Mouse (Mus musculus): ENCODE data around the gene Plscr3. TPM values are rescaled to one million over a fixed set of nuclear protein-coding genes. Genes with fewer than 3 reads are reported as not detected.

Plscr3 gene
- polyA plus RNA-seq, 1 experiment from 2014 or later: 72.1 TPM

- Histone ChIP-seq H3K4me3 (ENCODE audit: low read length) (peak overlapping the region; percentile 69), H3K4me2 (ENCODE audit: low read depth, low read length) (peak overlapping the region; percentile 93), H3K4me1 (ENCODE audit: control insufficient read depth, insufficient read depth, low read length) (peaks cover 23% of the 10 kb centered on the region), H3K27ac (ENCODE audit: low read length) (peak overlapping the region; percentile 94), H3K9me3 (replicated peaks; ENCODE audit: control insufficient read depth, low read length) (no peaks in the 10 kb centered on the region), H3K9ac (ENCODE audit: low read length) (peak overlapping the region; percentile 81), H3K27me3 (ENCODE audit: control insufficient read depth, insufficient read depth, low read length) (no peaks in the 10 kb centered on the region), H3K36me3 (ENCODE audit: control insufficient read depth, insufficient read depth) (no peaks in the 10 kb centered on the region)
- peak; percentile 52 for ATAC-seq (replicated peaks; ENCODE audit: extremely low read depth, insufficient read depth, low FRiP score)
- WGBS: 0% methylated on average over 18 of the region's 18 CpGs
These were observed 34.3 kb downstream of the Plscr3 start for GRCm38 (mm10) chr11:69880506-69880852.

- Histone ChIP-seq H3K4me1 (ENCODE audit: control insufficient read depth, insufficient read depth, low read length) (peaks cover 23% of the 10 kb centered on the region), H3K4me2 (ENCODE audit: low read depth, low read length) (peak within 1 kb of the TSS; percentile 93), H3K9ac (ENCODE audit: low read length) (peak within 1 kb of the TSS; percentile 81), H3K27ac (ENCODE audit: low read length) (peak within 1 kb of the TSS; percentile 94), H3K4me3 (ENCODE audit: low read length) (peak within 1 kb of the TSS; percentile 69), H3K9me3 (replicated peaks; ENCODE audit: control insufficient read depth, low read length) (no peaks in the 10 kb centered on the region), H3K36me3 (ENCODE audit: control insufficient read depth, insufficient read depth) (no peaks in the 10 kb centered on the region), H3K27me3 (ENCODE audit: control insufficient read depth, insufficient read depth, low read length) (no peaks in the 10 kb centered on the region)
- 0% methylated on average over 42 of the region's 46 CpGs for WGBS
- peak; percentile 87 for ATAC-seq (replicated peaks; ENCODE audit: extremely low read depth, insufficient read depth, low FRiP score)
These were observed 34.9 kb downstream of the Plscr3 start, which contains the start of gene Kctd11 for GRCm38 (mm10) chr11:69880853-69881603. Gene Kctd11, minus strand, starts transcription at chr11:69881406.

- H3K9me3 ChIP-seq (replicated peaks; ENCODE audit: control insufficient read depth, low read length): no peaks in the 10 kb centered on the region
- no peaks in the 10 kb centered on the region for H3K36me3 ChIP-seq (ENCODE audit: control insufficient read depth, insufficient read depth)
- peak overlapping the region; percentile 94 for H3K27ac ChIP-seq (ENCODE audit: low read length)
- H3K9ac ChIP-seq (ENCODE audit: low read length): peak overlapping the region; percentile 81
- H3K4me1 ChIP-seq (ENCODE audit: control insufficient read depth, insufficient read depth, low read length): peaks cover 22% of the 10 kb centered on the region
- ATAC-seq (replicated peaks; ENCODE audit: extremely low read depth, insufficient read depth, low FRiP score): no peak
- H3K4me2 ChIP-seq (ENCODE audit: low read depth, low read length): peak overlapping the region; percentile 93
- WGBS: 59% methylated on average over 21 of the region's 21 CpGs
- H3K27me3 ChIP-seq (ENCODE audit: control insufficient read depth, insufficient read depth, low read length): no peaks in the 10 kb centered on the region
- H3K4me3 ChIP-seq (ENCODE audit: low read length): peak overlapping the region; percentile 69
These were observed 35.9 kb downstream of the Plscr3 start for GRCm38 (mm10) chr11:69881787-69882670.

GRCm38 (mm10) chr11:69883066-69883465 is 36.9 kb downstream of the Plscr3 start:
- no peaks in the 10 kb centered on the region for H3K36me3 ChIP-seq (ENCODE audit: control insufficient read depth, insufficient read depth)
- no peaks in the 10 kb centered on the region for H3K9me3 ChIP-seq (replicated peaks; ENCODE audit: control insufficient read depth, low read length)
- no peak for ATAC-seq (replicated peaks; ENCODE audit: extremely low read depth, insufficient read depth, low FRiP score)
- WGBS: 62% methylated on average over 4 of the region's 4 CpGs
- no peak overlapping the region for H3K4me2 ChIP-seq (ENCODE audit: low read depth, low read length)
- H3K9ac ChIP-seq (ENCODE audit: low read length): no peak overlapping the region
- no peaks in the 10 kb centered on the region for H3K27me3 ChIP-seq (ENCODE audit: control insufficient read depth, insufficient read depth, low read length)
- peaks cover 18% of the 10 kb centered on the region for H3K4me1 ChIP-seq (ENCODE audit: control insufficient read depth, insufficient read depth, low read length)
- no peak overlapping the region for H3K4me3 ChIP-seq (ENCODE audit: low read length)
- H3K27ac ChIP-seq (ENCODE audit: low read length): no peak overlapping the region

GRCm38 (mm10) chr11:69883527-69884151 is 37.5 kb downstream of the Plscr3 start:
- WGBS: 74% methylated on average over 8 of the region's 8 CpGs
- Histone ChIP-seq H3K27me3 (ENCODE audit: control insufficient read depth, insufficient read depth, low read length) (no peaks in the 10 kb centered on the region), H3K4me2 (ENCODE audit: low read depth, low read length) (no peak overlapping the region), H3K36me3 (ENCODE audit: control insufficient read depth, insufficient read depth) (no peaks in the 10 kb centered on the region), H3K9me3 (replicated peaks; ENCODE audit: control insufficient read depth, low read length) (no peaks in the 10 kb centered on the region), H3K27ac (ENCODE audit: low read length) (peak overlapping the region; percentile 12; the same call in 1 of the 2 replicates), H3K9ac (ENCODE audit: low read length) (no peak overlapping the region), H3K4me1 (ENCODE audit: control insufficient read depth, insufficient read depth, low read length) (peaks cover 18% of the 10 kb centered on the region), H3K4me3 (ENCODE audit: low read length) (no peak overlapping the region)
- no peak for ATAC-seq (replicated peaks; ENCODE audit: extremely low read depth, insufficient read depth, low FRiP score)

GRCm38 (mm10) chr11:69884240-69884639 is 38.1 kb downstream of the Plscr3 start:
- Histone ChIP-seq H3K36me3 (ENCODE audit: control insufficient read depth, insufficient read depth) (no peaks in the 10 kb centered on the region), H3K9me3 (replicated peaks; ENCODE audit: control insufficient read depth, low read length) (no peaks in the 10 kb centered on the region), H3K4me2 (ENCODE audit: low read depth, low read length) (peak overlapping the region; percentile 12; the same call in 1 of the 2 replicates), H3K4me3 (ENCODE audit: low read length) (no peak overlapping the region), H3K9ac (ENCODE audit: low read length) (no peak overlapping the region), H3K4me1 (ENCODE audit: control insufficient read depth, insufficient read depth, low read length) (peaks cover 18% of the 10 kb centered on the region), H3K27me3 (ENCODE audit: control insufficient read depth, insufficient read depth, low read length) (no peaks in the 10 kb centered on the region), H3K27ac (ENCODE audit: low read length) (peak overlapping the region; percentile 12; the same call in 1 of the 2 replicates)
- 56% methylated on average over 9 of the region's 9 CpGs for WGBS
- no peak for ATAC-seq (replicated peaks; ENCODE audit: extremely low read depth, insufficient read depth, low FRiP score)

GRCm38 (mm10) chr11:69884663-69885062 is 38.5 kb downstream of the Plscr3 start:
- ATAC-seq (replicated peaks; ENCODE audit: extremely low read depth, insufficient read depth, low FRiP score): no peak
- peaks cover 18% of the 10 kb centered on the region for H3K4me1 ChIP-seq (ENCODE audit: control insufficient read depth, insufficient read depth, low read length)
- H3K9me3 ChIP-seq (replicated peaks; ENCODE audit: control insufficient read depth, low read length): no peaks in the 10 kb centered on the region
- no peak overlapping the region for H3K27ac ChIP-seq (ENCODE audit: low read length)
- WGBS: 72% methylated on average over 8 of the region's 8 CpGs
- H3K4me3 ChIP-seq (ENCODE audit: low read length): no peak overlapping the region
- no peak overlapping the region for H3K9ac ChIP-seq (ENCODE audit: low read length)
- peak overlapping the region; percentile 12; the same call in 1 of the 2 replicates for H3K4me2 ChIP-seq (ENCODE audit: low read depth, low read length)
- H3K27me3 ChIP-seq (ENCODE audit: control insufficient read depth, insufficient read depth, low read length): no peaks in the 10 kb centered on the region; the same call in 1 of the 2 replicates
- H3K36me3 ChIP-seq (ENCODE audit: control insufficient read depth, insufficient read depth): no peaks in the 10 kb centered on the region

GRCm38 (mm10) chr11:69886907-69887635 is 40.9 kb downstream of the Plscr3 start:
- 41% methylated on average over 8 of the region's 8 CpGs for whole genome bisulfite sequencing
- H3K27me3 ChIP-seq (ENCODE audit: control insufficient read depth, insufficient read depth, low read length): peaks cover 11% of the 10 kb centered on the region
- H3K36me3 ChIP-seq (ENCODE audit: control insufficient read depth, insufficient read depth): no peaks in the 10 kb centered on the region
- H3K9me3 ChIP-seq (replicated peaks; ENCODE audit: control insufficient read depth, low read length): no peaks in the 10 kb centered on the region
- H3K4me1 ChIP-seq (ENCODE audit: control insufficient read depth, insufficient read depth, low read length): peaks cover 12% of the 10 kb centered on the region
- H3K27ac ChIP-seq (ENCODE audit: low read length): no peak overlapping the region
- H3K4me3 ChIP-seq (ENCODE audit: low read length): no peak overlapping the region
- H3K9ac ChIP-seq (ENCODE audit: low read length): no peak overlapping the region
- no peak for ATAC-seq (replicated peaks; ENCODE audit: extremely low read depth, insufficient read depth, low FRiP score)
- no peak overlapping the region for H3K4me2 ChIP-seq (ENCODE audit: low read depth, low read length)
